10 mouse cellular contexts compared by ENCODE assay signal in genomic region chr1:86229184-86229829, GRCm38 (mm10).
DNase-seq lines count a peak whose midpoint lies in the region; ATAC-seq lines count a peak whose summit lies in the region.
"Had no signal": no experiment of that assay in that cellular context is flagged by ENCODE, and none has a peak within 500 bp of the region (broad histone marks: within the 10 kb centered on the region; RNA-seq: fewer than 3 reads in every experiment).

No protein-coding gene starts in this region.

- H3K9me3 ChIP-seq in intestine, embryonic 16.5 days (ENCODE audit: control insufficient read depth, low read length), result no peaks in the 10 kb centered on the region
- no peaks in the 10 kb centered on the region for H3K9me3 ChIP-seq in intestine, embryonic 15.5 days
- H3K9me3 ChIP-seq: midbrain, embryonic 13.5 days had no signal

- no peaks in the 10 kb centered on the region for H3K27me3 ChIP-seq in intestine, embryonic 16.5 days (replicated peaks; ENCODE audit: control insufficient read depth, insufficient read depth, low read length)
- no peaks in the 10 kb centered on the region for H3K27me3 ChIP-seq in intestine, embryonic 15.5 days (replicated peaks)
- H3K27me3 ChIP-seq: midbrain, embryonic 13.5 days had no signal

- no peak for ATAC-seq in intestine, embryonic 16.5 days
- no peak for ATAC-seq in intestine, embryonic 15.5 days
- ATAC-seq in granulocyte monocyte progenitor cell, adult 5-6 weeks (replicated peaks; ENCODE audit: poor library complexity, severe bottlenecking), result peak; percentile 67
- ATAC-seq in monocyte, adult 5-6 weeks (replicated peaks; ENCODE audit: insufficient number of reproducible peaks, low FRiP score, low TSS enrichment, poor library complexity, severe bottlenecking), result peak; percentile 59
- ATAC-seq: midbrain, embryonic 13.5 days had no signal

- no peak overlapping the region for H3K9ac ChIP-seq in intestine, embryonic 16.5 days (ENCODE audit: low read depth, low read length)
- H3K9ac ChIP-seq in intestine, embryonic 15.5 days, result no peak overlapping the region
- H3K9ac ChIP-seq: midbrain, embryonic 13.5 days had no signal

- H3K4me2 ChIP-seq in intestine, embryonic 16.5 days (ENCODE audit: low read depth, low read length), result no peak overlapping the region
- H3K4me2 ChIP-seq in intestine, embryonic 15.5 days (replicated peaks), result no peak overlapping the region
- H3K4me2 ChIP-seq: midbrain, embryonic 13.5 days had no signal

- 88% methylated on average over 9 of the region's 9 CpGs for WGBS in intestine, embryonic 16.5 days
- WGBS in intestine, embryonic 15.5 days, result 87% methylated on average over 9 of the region's 9 CpGs

- DNase-seq in B cell, adult 2 months, result peak; percentile 57 to 59
- no peak for DNase-seq in embryo, embryonic 10 days (ENCODE audit: low spot score)
- no peak for DNase-seq in cerebellum, adult 11 months
- DNase-seq in cerebellum, postnatal 36 days, result no peak
- DNase-seq: cerebellum, adult 18-20 months had no signal

- peak overlapping the region; percentile 19; the same call in 1 of the 2 replicates for H3K27ac ChIP-seq in intestine, embryonic 16.5 days (ENCODE audit: low read length)
- H3K27ac ChIP-seq in intestine, embryonic 15.5 days, result no peak overlapping the region
- H3K27ac ChIP-seq: midbrain, embryonic 13.5 days had no signal

- no peak overlapping the region for H3K4me3 ChIP-seq in intestine, embryonic 16.5 days (ENCODE audit: low read length)
- H3K4me3 ChIP-seq in intestine, embryonic 15.5 days (replicated peaks), result no peak overlapping the region
- H3K4me3 ChIP-seq: midbrain, embryonic 13.5 days had no signal

- H3K36me3 ChIP-seq in intestine, embryonic 16.5 days (ENCODE audit: control insufficient read depth, insufficient read depth, low read length), result no peaks in the 10 kb centered on the region
- H3K36me3 ChIP-seq in intestine, embryonic 15.5 days, result no peaks in the 10 kb centered on the region

- H3K4me1 ChIP-seq in intestine, embryonic 16.5 days (ENCODE audit: control insufficient read depth, insufficient read depth, low read length), result no peaks in the 10 kb centered on the region
- H3K4me1 ChIP-seq in intestine, embryonic 15.5 days (replicated peaks), result no peaks in the 10 kb centered on the region

Comparison
In these comparisons a context has a peak if more than half of its experiments do, and no peak if none do; other contexts are left out.
1. ATAC-seq: peak in granulocyte monocyte progenitor cell, adult 5-6 weeks (single experiment) and monocyte, adult 5-6 weeks (single experiment); none in intestine, embryonic 16.5 days (single experiment) and intestine, embryonic 15.5 days (single experiment).
2. DNase-seq: peak in B cell, adult 2 months (2 of 2); none in embryo, embryonic 10 days (single experiment), cerebellum, adult 11 months (single experiment) and cerebellum, postnatal 36 days (0 of 2).